ENCODE assay signal across 14 mouse cellular contexts in genomic region chr7:141214310-141214709, GRCm38 (mm10). TPM values are rescaled to one million over a fixed set of nuclear protein-coding genes. Genes with fewer than 3 reads are reported as not detected.
DNase-seq lines count a peak whose midpoint lies in the region; ATAC-seq and TF ChIP-seq lines count a peak whose summit lies in the region.
"Had no signal": no experiment of that assay in that cellular context is flagged by ENCODE, and none has a peak within 500 bp of the region (broad histone marks: within the 10 kb centered on the region; RNA-seq: fewer than 3 reads in every experiment).

No protein-coding gene starts in this region.

- no peaks in the 10 kb centered on the region for H3K27me3 ChIP-seq in kidney, postnatal 0 days (ENCODE audit: insufficient read depth, low read length)
- no peaks in the 10 kb centered on the region for H3K27me3 ChIP-seq in embryonic facial prominence, embryonic 10.5 days (replicated peaks; ENCODE audit: low read depth, poor library complexity, severe bottlenecking)
- no peaks in the 10 kb centered on the region for H3K27me3 ChIP-seq in liver, embryonic 13.5 days
- H3K27me3 ChIP-seq: embryonic facial prominence, embryonic 15.5 days had no signal

- 84% methylated on average over 3 of the region's 3 CpGs for WGBS in kidney, postnatal 0 days
- 76% methylated on average over 3 of the region's 3 CpGs for WGBS in embryonic facial prominence, embryonic 10.5 days
- 72% methylated on average over 3 of the region's 3 CpGs for WGBS in liver, embryonic 13.5 days (ENCODE audit: insufficient replicate concordance)

- H3K4me3 ChIP-seq in kidney, postnatal 0 days (replicated peaks; ENCODE audit: low read depth, low read length): no peak overlapping the region
- H3K4me3 ChIP-seq in embryonic facial prominence, embryonic 10.5 days: peak overlapping the region; percentile 77
- no peak overlapping the region for H3K4me3 ChIP-seq in liver, embryonic 13.5 days (replicated peaks)

- peaks cover 24% of the 10 kb centered on the region; the same call in 1 of the 2 replicates for H3K4me1 ChIP-seq in kidney, postnatal 0 days (replicated peaks; ENCODE audit: insufficient read depth, low read length)
- peaks cover 60% of the 10 kb centered on the region for H3K4me1 ChIP-seq in embryonic facial prominence, embryonic 10.5 days
- H3K4me1 ChIP-seq in liver, embryonic 13.5 days (replicated peaks): peaks cover 96% of the 10 kb centered on the region

- no peak overlapping the region for H3K4me2 ChIP-seq in kidney, postnatal 0 days (ENCODE audit: low read length)
- 0 out of 2 replicates have a peak overlapping the region, but pooled peaks have one; percentile 0 for H3K4me2 ChIP-seq in liver, embryonic 13.5 days

- no peak for ATAC-seq in kidney, postnatal 0 days (replicated peaks; ENCODE audit: low FRiP score, low read depth)
- ATAC-seq in liver, embryonic 13.5 days (ENCODE audit: low read depth): no peak
- ATAC-seq: activated CD4-positive, CD25-positive, alpha-beta regulatory T cell, adult 4 months had no signal

- no peaks in the 10 kb centered on the region for H3K36me3 ChIP-seq in kidney, postnatal 0 days (ENCODE audit: insufficient read depth, low read length)
- H3K36me3 ChIP-seq in embryonic facial prominence, embryonic 10.5 days (replicated peaks): peaks cover 25% of the 10 kb centered on the region
- H3K36me3 ChIP-seq in liver, embryonic 13.5 days: peaks cover 23% of the 10 kb centered on the region

- H3K9me3 ChIP-seq in kidney, postnatal 0 days (replicated peaks; ENCODE audit: low read length): no peaks in the 10 kb centered on the region
- H3K9me3 ChIP-seq in embryonic facial prominence, embryonic 10.5 days: no peaks in the 10 kb centered on the region
- no peaks in the 10 kb centered on the region for H3K9me3 ChIP-seq in liver, embryonic 13.5 days (replicated peaks)
- H3K9me3 ChIP-seq: embryonic facial prominence, embryonic 15.5 days; G1E had no signal

- H3K9ac ChIP-seq in kidney, postnatal 0 days (ENCODE audit: low read depth, low read length): no peak overlapping the region
- peak overlapping the region; percentile 78 for H3K9ac ChIP-seq in liver, embryonic 13.5 days

- TF ChIP-seq CTCF in kidney, postnatal 0 days (IDR thresholded peaks at IDR 0.05; ENCODE audit: low read depth): no peak

- H3K27ac ChIP-seq in kidney, postnatal 0 days: peak overlapping the region; percentile 87
- H3K27ac ChIP-seq in embryonic facial prominence, embryonic 10.5 days (replicated peaks): peak overlapping the region; percentile 95
- peak overlapping the region; percentile 89 for H3K27ac ChIP-seq in liver, embryonic 13.5 days
- H3K27ac ChIP-seq: macrophage had no signal

- intact Hi-C loops in left cerebral cortex, postnatal 14 days (cut with DNase I): no loop called here

- DNase-seq in cerebellum, adult 9-10 months: peak; percentile 11
- DNase-seq in cerebellum, adult 11 months: no peak
- no peak for DNase-seq in kidney, postnatal 0 days (ENCODE audit: low spot score)
- no peak for DNase-seq in kidney, postnatal 10 days
- DNase-seq in embryonic facial prominence, embryonic 10.5 days (ENCODE audit: low spot score): no peak
- DNase-seq in liver, embryonic 13.5 days: no peak
- no peak for DNase-seq in gastrocnemius, adult 18-20 months (ENCODE audit: low spot score)
- DNase-seq in left cerebral cortex, postnatal 14 days (ENCODE audit: low spot score in 2 of 2): no peak
- DNase-seq: cerebellum, adult 8-10 months; kidney, adult 18-20 months had no signal

RNA-seq across cellular contexts. Expression of gene Lmntd2, which starts 0.4 kb away (rescaled TPM):
- polyA plus RNA-seq in kidney, postnatal 0 days (2015; fragmentation: Nextera tagmentation; extraction: Ambion mirVana): 2.6 and 2.9 TPM in 2 replicates
- polyA plus RNA-seq in embryonic facial prominence, embryonic 10.5 days (2016; fragmentation: Nextera tagmentation; extraction: Ambion mirVana): 4.9 and 5.3 TPM in 2 replicates
- 0.59 and 0.71 TPM in 2 replicates for polyA plus RNA-seq in liver, embryonic 13.5 days (2015; fragmentation: Nextera tagmentation; extraction: Ambion mirVana)
- not detected for total RNA-seq in gastrocnemius, adult 18-20 months (2021)
- not detected for total RNA-seq in left cerebral cortex, postnatal 14 days (2021)
- polyA plus RNA-seq: macrophage had no signal

RNA-seq across cellular contexts. Expression of gene Rassf7, which starts 1.4 kb away (rescaled TPM):
- polyA plus RNA-seq in kidney, postnatal 0 days (2015; fragmentation: Nextera tagmentation; extraction: Ambion mirVana): 61.5 and 62.5 TPM in 2 replicates
- polyA plus RNA-seq in embryonic facial prominence, embryonic 10.5 days (2016; fragmentation: Nextera tagmentation; extraction: Ambion mirVana): 54.5 and 56.0 TPM in 2 replicates
- polyA plus RNA-seq in liver, embryonic 13.5 days (2015; fragmentation: Nextera tagmentation; extraction: Ambion mirVana): 23.9 and 26.7 TPM in 2 replicates
- total RNA-seq in gastrocnemius, adult 18-20 months (2021): under 1 TPM; 0.24 to 0.48 TPM
- under 1 TPM in 1 of 2 experiments, not detected in 1; 0.47 TPM for total RNA-seq in left cerebral cortex, postnatal 14 days (2021)

RNA-seq across cellular contexts. Expression of gene Phrf1, which starts 14.3 kb away (rescaled TPM):
- polyA plus RNA-seq in kidney, postnatal 0 days (2015; fragmentation: Nextera tagmentation; extraction: Ambion mirVana): 37.2 and 39.8 TPM in 2 replicates
- 114 and 124 TPM in 2 replicates for polyA plus RNA-seq in embryonic facial prominence, embryonic 10.5 days (2016; fragmentation: Nextera tagmentation; extraction: Ambion mirVana)
- polyA plus RNA-seq in liver, embryonic 13.5 days (2015; fragmentation: Nextera tagmentation; extraction: Ambion mirVana): 32.6 and 34.9 TPM in 2 replicates
- 10 to 100 TPM; 19.5 to 24.8 TPM for total RNA-seq in gastrocnemius, adult 18-20 months (2021)
- total RNA-seq in left cerebral cortex, postnatal 14 days (2021): 10 to 100 TPM; 65.9 to 66.6 TPM

RNA-seq across cellular contexts. Expression of gene Lrrc56, which starts 20.4 kb away (rescaled TPM):
- 9.9 and 10.8 TPM in 2 replicates for polyA plus RNA-seq in kidney, postnatal 0 days (2015; fragmentation: Nextera tagmentation; extraction: Ambion mirVana)
- 15.1 and 18.1 TPM in 2 replicates for polyA plus RNA-seq in embryonic facial prominence, embryonic 10.5 days (2016; fragmentation: Nextera tagmentation; extraction: Ambion mirVana)
- polyA plus RNA-seq in liver, embryonic 13.5 days (2015; fragmentation: Nextera tagmentation; extraction: Ambion mirVana): 12.2 and 15.5 TPM in 2 replicates
- total RNA-seq in gastrocnemius, adult 18-20 months (2021): 1 to 10 TPM; 1.6 to 1.7 TPM
- 1 to 10 TPM; 3.6 to 4.5 TPM for total RNA-seq in left cerebral cortex, postnatal 14 days (2021)

RNA-seq across cellular contexts. Expression of gene Hras, which starts 20.5 kb away (rescaled TPM):
- polyA plus RNA-seq in kidney, postnatal 0 days (2015; fragmentation: Nextera tagmentation; extraction: Ambion mirVana): 91.5 and 95.5 TPM in 2 replicates
- polyA plus RNA-seq in embryonic facial prominence, embryonic 10.5 days (2016; fragmentation: Nextera tagmentation; extraction: Ambion mirVana): 94.3 and 94.9 TPM in 2 replicates
- polyA plus RNA-seq in liver, embryonic 13.5 days (2015; fragmentation: Nextera tagmentation; extraction: Ambion mirVana): 91.5 and 104 TPM in 2 replicates
- 100 to 1,000 TPM; 109 to 117 TPM for total RNA-seq in gastrocnemius, adult 18-20 months (2021)
- 100 to 1,000 TPM; 249 to 272 TPM for total RNA-seq in left cerebral cortex, postnatal 14 days (2021)
